Comparison of ENCODE assay signal across 24 mouse cellular contexts in the genomic region with DNA sequence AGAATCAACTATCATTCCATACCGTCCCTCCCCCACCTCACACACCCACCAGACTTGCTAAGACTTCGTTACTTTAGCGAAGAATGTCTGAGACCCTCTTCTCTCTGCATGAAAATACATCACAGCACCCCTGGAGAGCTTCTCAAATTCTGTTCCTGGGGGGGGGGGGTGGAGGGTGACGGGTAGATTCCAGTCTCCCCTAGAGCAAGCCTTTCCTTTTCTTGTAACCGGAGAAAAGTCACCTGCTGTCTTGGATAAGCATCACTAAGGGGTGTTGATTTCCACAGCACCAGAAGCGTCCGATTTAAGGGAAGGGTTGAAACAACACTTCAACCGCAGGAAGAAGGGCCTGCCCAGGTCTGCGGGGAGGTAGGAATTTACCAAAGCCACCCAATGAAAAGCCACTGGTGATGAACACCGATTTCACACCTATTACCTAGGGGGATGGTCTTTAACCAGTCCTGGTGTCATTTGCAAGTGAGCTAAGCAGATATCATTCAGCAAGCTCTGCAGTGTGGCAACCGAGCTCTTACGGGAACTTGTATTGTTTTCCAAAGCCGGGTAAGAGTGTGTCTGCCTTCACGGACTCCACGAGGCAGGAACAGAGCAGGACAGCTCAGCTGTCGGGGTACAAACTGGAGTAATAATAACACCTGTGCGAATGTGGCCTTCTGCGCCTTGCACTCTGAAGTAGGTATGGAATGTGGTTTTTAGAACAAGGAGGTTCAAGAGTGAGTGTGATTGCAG.
A peak's percentile ranks its signal among the peaks of the same experiment; 100 is the strongest.
DNase-seq lines count a peak whose midpoint lies in the region; ATAC-seq and TF ChIP-seq lines count a peak whose summit lies in the region.
"Had no signal": no experiment of that assay in that cellular context is flagged by ENCODE, and none has a peak within 500 bp of the region (broad histone marks: within the 10 kb centered on the region; RNA-seq: fewer than 3 reads in every experiment).

No protein-coding gene starts in this region.

- H3K4me1 ChIP-seq in embryonic facial prominence, embryonic 13.5 days = peaks cover 32% of the 10 kb centered on the region
- peaks cover 29% of the 10 kb centered on the region for H3K4me1 ChIP-seq in embryonic facial prominence, embryonic 10.5 days
- peaks cover 18% of the 10 kb centered on the region for H3K4me1 ChIP-seq in limb, embryonic 12.5 days (replicated peaks)
- peaks cover 24% of the 10 kb centered on the region for H3K4me1 ChIP-seq in limb, embryonic 10.5 days
- H3K4me1 ChIP-seq in ES-Bruce4 (ENCODE audit: control insufficient read depth, insufficient read depth, low read length) = peaks cover 6% of the 10 kb centered on the region

- H3K4me2 ChIP-seq in embryonic facial prominence, embryonic 13.5 days = peak overlapping the region; percentile 5; the same call in 1 of the 2 replicates
- no peak overlapping the region; the same call in 1 of the 2 replicates for H3K4me2 ChIP-seq in limb, embryonic 12.5 days
- H3K4me2 ChIP-seq: embryonic facial prominence, embryonic 15.5 days; hindbrain, embryonic 12.5 days had no signal

- no peak overlapping the region for H3K4me3 ChIP-seq in embryonic facial prominence, embryonic 13.5 days
- H3K4me3 ChIP-seq in embryonic facial prominence, embryonic 10.5 days = no peak overlapping the region
- H3K4me3 ChIP-seq in limb, embryonic 12.5 days (replicated peaks) = no peak overlapping the region
- no peak overlapping the region for H3K4me3 ChIP-seq in limb, embryonic 10.5 days
- H3K4me3 ChIP-seq in ES-Bruce4 (ENCODE audit: low read depth, low read length) = peak overlapping the region; percentile 38
- H3K4me3 ChIP-seq: embryonic facial prominence, embryonic 15.5 days; erythroblast, embryonic 14.5 days; forebrain, embryonic 10.5 days; gastrocnemius, adult 2 months; hindbrain, embryonic 12.5 days had no signal

- no peak for ATAC-seq in embryonic facial prominence, embryonic 13.5 days (ENCODE audit: insufficient number of reproducible peaks, insufficient read depth, low FRiP score, low TSS enrichment, low read depth)
- peak; percentile 7; the same call in 1 of the 2 replicates for ATAC-seq in limb, embryonic 12.5 days (ENCODE audit: insufficient number of reproducible peaks, insufficient read depth, low FRiP score, low TSS enrichment, low read depth)
- ATAC-seq: forebrain, embryonic 14.5 days; hindbrain, embryonic 16.5 days; inflammation-experienced regulatory T-cells, adult 6 months; intestine, postnatal 0 days had no signal

- H3K9me3 ChIP-seq in embryonic facial prominence, embryonic 13.5 days = no peaks in the 10 kb centered on the region
- H3K9me3 ChIP-seq in embryonic facial prominence, embryonic 10.5 days = no peaks in the 10 kb centered on the region
- no peaks in the 10 kb centered on the region for H3K9me3 ChIP-seq in limb, embryonic 12.5 days
- no peaks in the 10 kb centered on the region for H3K9me3 ChIP-seq in limb, embryonic 10.5 days (replicated peaks)
- no peaks in the 10 kb centered on the region for H3K9me3 ChIP-seq in ES-Bruce4 (replicated peaks; ENCODE audit: control insufficient read depth, insufficient read depth, low read length, poor library complexity, severe bottlenecking)
- H3K9me3 ChIP-seq: embryonic facial prominence, embryonic 15.5 days; forebrain, embryonic 10.5 days; hindbrain, embryonic 12.5 days had no signal

- peak; percentile 89 for TF ChIP-seq EP300 in ES-Bruce4 (IDR thresholded peaks at IDR 0.05; ENCODE audit: insufficient read depth, low read depth, low read length)

- peaks cover 40% of the 10 kb centered on the region for H3K27me3 ChIP-seq in embryonic facial prominence, embryonic 13.5 days
- H3K27me3 ChIP-seq in embryonic facial prominence, embryonic 10.5 days (replicated peaks; ENCODE audit: low read depth, poor library complexity, severe bottlenecking) = peaks cover 78% of the 10 kb centered on the region
- peaks cover 40% of the 10 kb centered on the region for H3K27me3 ChIP-seq in limb, embryonic 12.5 days
- peaks cover 66% of the 10 kb centered on the region for H3K27me3 ChIP-seq in limb, embryonic 10.5 days (ENCODE audit: low read depth, poor library complexity, severe bottlenecking)
- no peaks in the 10 kb centered on the region for H3K27me3 ChIP-seq in ES-Bruce4 (ENCODE audit: control insufficient read depth, insufficient read depth, low read length, poor library complexity, severe bottlenecking)
- H3K27me3 ChIP-seq: embryonic facial prominence, embryonic 15.5 days had no signal

- TF ChIP-seq CTCF in ES-Bruce4 (IDR thresholded peaks at IDR 0.05; ENCODE audit: low read depth, low read length) = no peak

- H3K36me3 ChIP-seq in embryonic facial prominence, embryonic 13.5 days = no peaks in the 10 kb centered on the region
- H3K36me3 ChIP-seq in embryonic facial prominence, embryonic 10.5 days (replicated peaks) = no peaks in the 10 kb centered on the region
- no peaks in the 10 kb centered on the region for H3K36me3 ChIP-seq in limb, embryonic 12.5 days
- no peaks in the 10 kb centered on the region for H3K36me3 ChIP-seq in limb, embryonic 10.5 days
- no peaks in the 10 kb centered on the region for H3K36me3 ChIP-seq in ES-Bruce4 (ENCODE audit: control insufficient read depth, insufficient read depth, low read length, poor library complexity, severe bottlenecking)
- H3K36me3 ChIP-seq: embryonic facial prominence, embryonic 15.5 days; forebrain, embryonic 10.5 days; hindbrain, embryonic 12.5 days had no signal

- WGBS in embryonic facial prominence, embryonic 13.5 days = 5% methylated on average over 18 of the region's 18 CpGs
- WGBS in embryonic facial prominence, embryonic 10.5 days = 2% methylated on average over 18 of the region's 18 CpGs
- 9% methylated on average over 18 of the region's 18 CpGs for WGBS in limb, embryonic 12.5 days
- WGBS in limb, embryonic 10.5 days = 9% methylated on average over 18 of the region's 18 CpGs

- H3K27ac ChIP-seq in embryonic facial prominence, embryonic 13.5 days = no peak overlapping the region
- H3K27ac ChIP-seq in embryonic facial prominence, embryonic 10.5 days (replicated peaks) = no peak overlapping the region
- H3K27ac ChIP-seq in limb, embryonic 12.5 days = no peak overlapping the region
- H3K27ac ChIP-seq in limb, embryonic 10.5 days = no peak overlapping the region
- peak overlapping the region; percentile 96 for H3K27ac ChIP-seq in ES-Bruce4 (ENCODE audit: insufficient read depth, low read length)
- H3K27ac ChIP-seq: embryonic facial prominence, embryonic 15.5 days; forebrain, embryonic 10.5 days; hindbrain, embryonic 12.5 days had no signal

- no peak for TF ChIP-seq POLR2A in ES-Bruce4 (IDR thresholded peaks at IDR 0.05; ENCODE audit: insufficient read depth, low read length)

- DNase-seq in embryonic facial prominence, embryonic 10.5 days (ENCODE audit: low spot score) = no peak
- DNase-seq in limb, embryonic 10.5 days (ENCODE audit: low spot score) = no peak
- DNase-seq in WW6 (ENCODE audit: low read depth, low spot score) = peak; percentile 75
- no peak for DNase-seq in cerebellum, postnatal 25 days
- DNase-seq in kidney, postnatal 14 days = no peak
- DNase-seq: adrenal gland, adult 8-10 months; adrenal gland, postnatal 36 days; cerebellum, adult 2 months; embryo, embryonic 11 days; gastrocnemius, adult 2 months; gastrocnemius, postnatal 25 days; heart, postnatal 36 days; kidney, adult 8-10 months had no signal

- H3K9ac ChIP-seq in embryonic facial prominence, embryonic 13.5 days = no peak overlapping the region
- H3K9ac ChIP-seq in limb, embryonic 12.5 days (replicated peaks) = no peak overlapping the region
- H3K9ac ChIP-seq in ES-Bruce4 (ENCODE audit: low read depth, poor library complexity, severe bottlenecking) = peak overlapping the region; percentile 38
- H3K9ac ChIP-seq: embryonic facial prominence, embryonic 15.5 days; hindbrain, embryonic 12.5 days had no signal
